Mouse (Mus musculus) skeletal muscle tissue, adult 2 months (tissue): Measurements from ENCODE around the gene Plac1.

ENCODE experiments used
- DNase-seq: peaks from one replicate; pipeline ENCODE4 v3.0.0-alpha.2; 2012; ENCODE audit warnings: low read depth, low spot score

The Plac1 gene

DNA sequence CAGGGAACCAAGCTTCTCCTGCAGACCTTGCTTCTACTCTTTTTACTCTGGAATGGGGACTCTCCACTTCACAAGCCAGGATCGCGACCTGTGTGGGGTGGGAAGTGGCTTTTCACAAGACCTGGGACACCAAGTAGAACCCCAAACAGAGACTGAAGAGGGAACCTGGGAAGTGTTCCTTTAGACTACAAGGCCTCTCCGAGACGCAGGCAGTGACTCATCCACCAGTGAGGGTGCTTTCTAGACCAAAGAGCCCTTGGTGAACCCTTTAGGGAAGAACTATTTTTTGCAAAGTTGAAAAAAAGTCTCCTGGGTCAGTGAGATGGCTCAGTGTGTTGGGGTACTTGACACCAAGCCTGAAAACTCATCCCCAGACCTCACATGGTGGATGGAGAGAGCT, 129.8 kb downstream of the Plac1 start:
- DNase-seq = no peak

DNA sequence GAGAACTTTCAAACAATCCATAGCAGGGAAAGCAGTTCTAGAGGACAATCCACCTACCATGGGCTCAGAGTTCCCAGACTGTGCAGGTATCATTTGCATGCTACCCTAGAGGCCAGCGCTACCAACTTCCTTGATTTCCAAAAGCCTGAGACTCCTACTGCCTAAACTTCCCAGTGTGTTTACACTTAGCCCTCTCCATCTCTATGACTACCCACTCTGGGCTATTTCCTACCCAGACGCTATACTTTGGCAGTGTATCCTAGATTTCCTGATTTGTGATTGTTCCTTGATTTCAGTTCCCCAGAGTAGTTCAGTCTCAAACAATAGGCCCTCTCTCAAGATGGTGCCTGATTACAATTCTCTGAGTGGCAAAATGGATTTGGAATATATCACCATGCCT, 132.8 kb downstream of the Plac1 start:
- no peak for DNase-seq

DNA sequence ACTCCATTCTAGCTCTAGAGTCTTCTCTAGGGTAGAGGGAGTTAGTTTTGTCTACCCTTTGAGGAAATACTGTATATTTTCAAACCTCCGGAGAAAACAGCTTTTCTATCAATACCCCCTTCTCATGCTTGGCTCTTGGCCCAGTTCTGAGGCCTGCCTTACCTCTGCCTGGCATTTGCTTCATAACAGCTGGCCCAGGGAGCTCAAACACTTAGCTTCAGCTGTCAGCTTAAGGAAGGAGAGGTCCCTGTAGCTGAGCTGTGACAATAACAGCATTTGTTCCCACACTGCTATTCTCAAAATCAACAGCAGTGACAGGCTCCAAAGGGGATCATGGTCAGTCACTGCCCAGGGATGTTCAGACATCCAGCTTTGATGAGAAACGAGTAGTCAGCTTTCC, 138.7 kb downstream of the Plac1 start:
- DNase-seq = no peak

DNA sequence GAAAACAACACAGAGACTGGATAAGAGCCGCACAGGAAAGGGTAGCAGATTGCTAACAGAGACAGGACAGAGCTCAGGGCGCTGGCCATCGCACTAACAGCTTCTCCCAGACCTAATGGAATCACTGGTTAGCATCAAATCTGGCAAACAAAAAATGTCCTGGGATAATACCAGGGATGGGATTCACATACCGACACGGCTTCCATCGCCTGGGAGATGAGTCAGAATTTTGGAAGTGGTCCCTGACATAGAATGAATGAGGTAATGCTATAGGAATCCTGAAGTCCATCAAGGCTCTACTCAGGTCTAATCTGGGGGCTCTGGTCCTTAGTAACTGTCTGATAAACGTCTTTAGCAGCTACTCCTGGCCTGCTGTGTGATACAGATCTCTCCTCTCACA, 140.0 kb downstream of the Plac1 start:
- no peak for DNase-seq

DNA sequence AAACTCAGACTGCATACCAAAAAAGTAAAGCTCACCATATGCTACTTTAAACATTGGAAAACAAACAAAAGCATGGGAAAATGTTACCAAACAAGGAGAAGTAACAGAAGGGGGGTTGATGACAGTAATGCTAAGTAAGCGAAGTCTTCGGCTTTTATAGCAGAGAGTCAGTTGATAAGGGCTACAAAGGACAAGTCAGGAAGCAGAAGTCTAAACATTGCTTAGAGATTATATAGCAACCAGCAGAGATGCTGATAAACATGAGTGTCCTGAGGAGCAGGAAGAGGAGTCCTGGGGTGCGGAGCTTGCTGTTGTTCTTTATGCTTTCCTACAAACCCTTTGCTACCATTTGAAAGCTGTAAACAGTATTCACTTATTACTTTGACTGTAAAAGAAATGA, 140.6 kb downstream of the Plac1 start:
- no peak for DNase-seq

DNA sequence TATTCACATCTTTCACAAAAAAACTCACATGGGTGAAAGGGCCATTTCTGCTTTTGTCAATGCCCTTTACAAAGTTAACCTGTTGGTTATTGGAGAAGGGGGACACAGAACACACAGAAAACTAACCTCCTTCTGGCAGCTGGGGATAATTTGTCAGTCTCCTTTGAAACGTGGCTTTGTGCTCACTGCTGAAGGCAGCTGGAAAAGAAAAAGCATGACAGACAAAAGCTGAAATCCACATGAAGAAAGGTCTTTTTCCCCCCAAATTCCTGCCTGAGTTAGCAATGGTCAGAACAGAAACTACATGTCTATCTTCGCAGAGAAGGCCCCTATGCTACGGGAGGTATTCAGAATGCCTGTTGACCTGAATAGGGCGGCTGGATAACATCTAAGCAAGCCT, 141.6 kb downstream of the Plac1 start:
- DNase-seq = no peak

DNA sequence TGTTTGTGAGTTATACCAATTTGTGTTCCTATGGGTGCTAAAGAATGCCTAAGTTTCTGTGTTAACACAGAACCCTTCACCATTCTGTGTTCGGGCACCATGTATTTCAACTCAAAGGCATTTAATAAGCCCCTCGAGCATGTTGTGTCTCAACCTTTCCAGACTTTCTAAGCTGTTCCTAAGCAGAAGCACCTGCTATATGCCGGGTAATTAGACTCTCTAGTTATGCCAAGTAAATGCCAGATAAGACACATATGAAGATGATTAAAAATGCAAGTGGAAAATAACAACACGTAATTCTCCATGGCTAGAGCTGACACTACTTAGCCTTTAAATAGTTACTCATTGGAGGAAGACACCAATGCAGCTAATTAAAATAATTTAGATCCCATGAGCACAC, 142.1 kb downstream of the Plac1 start:
- DNase-seq = no peak

DNA sequence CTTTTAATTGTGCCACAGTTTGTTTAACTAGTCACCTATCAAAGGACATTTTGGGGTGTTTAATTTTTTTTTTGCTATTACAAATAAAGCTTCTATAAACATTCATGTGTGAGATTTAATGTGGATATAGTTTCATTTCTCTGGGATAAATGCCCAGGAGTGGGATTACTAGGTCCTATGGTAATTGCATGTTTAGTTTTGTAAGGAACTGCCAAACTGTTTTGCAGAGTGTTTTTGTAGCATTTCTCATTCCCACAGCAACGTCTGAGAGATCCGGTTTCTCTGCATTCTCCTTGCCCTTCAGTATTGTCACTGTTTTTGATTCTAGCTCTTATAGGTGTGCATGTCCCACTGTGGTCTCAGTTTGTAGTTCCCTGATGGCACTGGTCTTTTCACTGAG, 146.5 kb downstream of the Plac1 start:
- no peak for DNase-seq

DNA sequence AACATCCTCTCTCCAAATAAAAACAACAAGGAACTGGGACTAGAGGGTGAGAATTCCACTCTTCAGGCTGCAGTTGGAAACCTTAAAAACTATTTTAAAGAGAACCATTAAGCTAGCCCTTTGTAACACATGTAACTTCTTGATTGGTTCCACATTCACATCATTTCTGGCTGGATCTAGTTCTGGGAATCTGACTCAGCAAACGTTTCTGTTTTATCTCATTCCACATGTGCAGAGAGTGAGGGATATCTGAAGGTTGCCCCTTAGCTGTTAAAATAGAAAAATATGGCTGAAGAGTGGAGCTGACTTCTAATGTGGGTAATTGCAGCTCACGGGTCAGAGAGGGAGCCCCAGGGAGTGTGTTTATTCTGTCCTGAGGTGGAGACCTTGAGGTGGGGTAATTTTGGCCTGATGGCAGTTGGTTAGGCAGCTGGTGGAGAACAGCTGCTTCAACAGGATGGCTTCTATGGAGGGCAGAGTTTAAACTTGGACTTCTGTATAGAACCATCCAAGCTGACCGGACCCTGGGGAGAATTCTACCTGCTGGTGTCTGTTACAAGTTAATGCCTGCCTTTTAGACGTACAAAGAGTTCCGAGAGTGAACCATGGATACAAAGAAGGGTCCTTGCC, 151.1 kb downstream of the Plac1 start:
- no peak for DNase-seq

DNA sequence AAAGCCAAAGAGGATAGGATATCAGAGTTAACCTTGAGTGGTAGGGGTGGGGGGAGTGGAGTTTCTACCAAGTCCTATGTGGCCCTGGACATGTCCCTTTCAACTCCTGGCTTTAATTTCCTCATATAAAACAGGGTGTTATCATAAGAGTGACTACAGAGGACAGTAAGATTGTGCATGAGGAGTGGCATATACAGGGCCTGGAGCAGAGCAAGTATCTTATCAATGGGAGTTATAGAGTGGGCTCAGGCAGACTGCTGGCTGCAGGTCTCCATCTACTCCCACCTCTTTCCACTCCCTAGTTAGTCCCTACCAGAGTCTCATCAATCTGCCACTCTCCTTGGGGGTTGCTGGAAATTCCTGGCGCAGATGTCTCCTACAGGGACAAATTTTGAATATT, 152.7 kb downstream of the Plac1 start:
- DNase-seq = no peak

DNA sequence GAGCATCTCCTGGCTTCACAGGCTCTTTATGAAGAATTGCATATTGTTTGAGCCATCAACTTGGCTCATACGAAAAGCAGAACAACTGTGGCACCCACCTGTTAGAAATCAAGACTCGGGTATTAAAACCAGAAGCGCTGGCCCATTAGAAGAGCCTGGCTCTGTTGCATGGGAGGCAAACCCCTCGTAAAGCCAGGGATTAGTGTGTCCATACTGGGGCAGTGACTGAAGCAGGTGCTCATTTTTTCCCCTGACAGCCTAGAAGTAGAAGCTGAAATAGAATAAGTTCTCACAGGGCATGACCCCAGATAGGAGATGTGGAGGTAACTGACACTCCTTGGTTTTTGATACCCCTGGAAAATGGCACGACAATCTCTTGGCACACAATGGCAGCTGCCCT, 154.4 kb downstream of the Plac1 start:
- DNase-seq = no peak

DNA sequence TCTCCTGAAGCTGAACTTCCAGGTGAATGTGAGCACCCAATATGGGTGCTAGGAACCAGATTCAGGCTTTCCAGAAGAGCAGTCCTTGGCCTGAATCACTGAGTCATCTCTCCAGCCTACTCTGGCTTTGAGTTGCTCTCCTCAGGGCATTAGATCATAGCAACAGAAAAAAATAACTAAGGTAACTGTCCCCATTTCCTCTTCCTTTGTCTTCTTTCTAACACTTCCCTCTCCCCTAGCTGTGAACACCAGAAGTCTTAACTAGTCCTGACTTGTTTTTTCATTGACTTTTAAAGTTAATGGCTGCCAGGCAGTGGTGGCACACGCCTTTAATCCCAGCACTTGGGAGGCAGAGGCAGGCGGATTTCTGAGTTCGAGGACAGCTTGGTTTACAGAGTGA, 175.5 kb downstream of the Plac1 start:
- no peak for DNase-seq

DNA sequence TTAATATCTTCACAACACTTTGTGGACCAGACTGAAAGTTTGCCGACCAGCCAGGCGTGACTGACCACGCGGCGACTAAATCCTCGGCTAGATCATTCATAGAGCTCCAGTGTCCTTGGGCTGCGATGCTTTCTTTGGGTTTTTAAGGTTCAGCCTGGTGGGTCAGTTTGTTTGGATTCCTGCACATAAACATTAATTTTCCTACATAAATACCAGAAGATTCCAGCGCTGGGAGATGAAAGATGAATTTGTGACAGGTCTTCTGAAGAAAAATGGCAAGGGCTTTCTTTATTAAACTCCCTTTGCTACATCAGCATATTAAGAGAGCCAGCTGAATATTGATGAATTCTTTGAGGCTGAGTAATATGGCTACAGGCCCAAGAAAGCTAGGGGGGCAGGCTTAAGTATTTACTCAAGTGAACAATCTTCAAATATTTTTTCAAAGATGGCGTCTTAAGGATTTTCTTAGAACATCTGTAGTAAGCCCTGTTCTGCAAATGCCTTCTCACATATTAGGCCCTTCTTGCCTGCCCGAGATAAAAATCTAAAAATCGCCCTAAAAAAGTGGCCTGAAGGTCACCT, 180.4 kb downstream of the Plac1 start:
- no peak for DNase-seq

DNA sequence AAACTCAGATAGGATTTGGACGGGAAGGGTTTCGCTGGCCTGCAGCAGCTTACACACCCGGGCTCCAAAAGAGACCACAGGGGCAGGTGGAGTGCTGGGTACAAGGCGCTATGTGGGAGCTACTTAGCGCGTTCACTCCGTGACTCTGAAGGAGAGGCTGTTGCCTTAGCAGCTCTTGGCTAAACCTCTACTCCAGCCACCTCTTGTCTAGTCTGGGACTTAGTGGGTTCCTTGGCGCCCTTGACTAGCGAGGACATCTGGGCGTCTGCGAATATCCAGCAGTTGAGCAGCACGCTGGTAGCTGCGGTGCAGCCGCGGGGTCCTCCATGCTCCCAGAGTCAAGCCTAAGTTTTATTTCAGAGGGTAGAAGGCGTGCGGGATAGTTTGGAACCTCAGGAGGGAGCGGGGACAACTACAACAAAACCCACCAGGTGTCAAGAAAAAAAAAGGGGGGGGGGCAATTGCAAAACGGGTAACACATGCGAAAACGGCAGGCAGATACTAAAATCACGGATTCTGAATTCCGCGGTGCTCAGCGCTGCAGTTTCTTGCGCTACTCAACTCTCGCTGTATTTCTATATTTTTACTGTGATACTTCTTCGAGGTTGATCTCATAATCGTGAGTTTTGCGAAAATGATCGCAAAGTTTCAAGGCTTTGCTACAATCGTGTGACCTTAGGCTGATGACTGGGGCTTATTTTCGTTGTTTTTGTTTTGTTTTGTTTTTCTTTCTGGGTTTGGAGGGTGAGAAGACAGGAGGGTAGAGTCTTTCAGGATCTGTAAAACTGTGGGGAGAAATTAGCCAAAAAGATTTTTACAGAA, 181.2 kb downstream of the Plac1 start:
- no peak for DNase-seq

DNA sequence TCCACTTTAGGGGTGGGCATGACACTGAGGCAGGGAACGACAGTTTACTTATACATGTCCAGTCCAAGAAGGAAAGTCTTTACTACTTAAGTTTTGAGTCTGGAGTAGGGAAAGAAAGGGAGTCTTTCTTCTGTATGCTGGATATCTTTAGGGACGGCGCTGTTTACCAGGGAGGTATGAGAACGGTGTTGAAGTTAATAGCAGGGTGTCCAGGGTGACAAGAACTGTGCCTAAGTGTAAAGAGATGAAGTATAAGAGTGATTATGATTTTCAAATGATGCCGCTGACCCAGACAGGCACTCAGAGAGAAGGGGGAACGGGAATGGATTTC, 182.2 kb downstream of the Plac1 start:
- DNase-seq = no peak

DNA sequence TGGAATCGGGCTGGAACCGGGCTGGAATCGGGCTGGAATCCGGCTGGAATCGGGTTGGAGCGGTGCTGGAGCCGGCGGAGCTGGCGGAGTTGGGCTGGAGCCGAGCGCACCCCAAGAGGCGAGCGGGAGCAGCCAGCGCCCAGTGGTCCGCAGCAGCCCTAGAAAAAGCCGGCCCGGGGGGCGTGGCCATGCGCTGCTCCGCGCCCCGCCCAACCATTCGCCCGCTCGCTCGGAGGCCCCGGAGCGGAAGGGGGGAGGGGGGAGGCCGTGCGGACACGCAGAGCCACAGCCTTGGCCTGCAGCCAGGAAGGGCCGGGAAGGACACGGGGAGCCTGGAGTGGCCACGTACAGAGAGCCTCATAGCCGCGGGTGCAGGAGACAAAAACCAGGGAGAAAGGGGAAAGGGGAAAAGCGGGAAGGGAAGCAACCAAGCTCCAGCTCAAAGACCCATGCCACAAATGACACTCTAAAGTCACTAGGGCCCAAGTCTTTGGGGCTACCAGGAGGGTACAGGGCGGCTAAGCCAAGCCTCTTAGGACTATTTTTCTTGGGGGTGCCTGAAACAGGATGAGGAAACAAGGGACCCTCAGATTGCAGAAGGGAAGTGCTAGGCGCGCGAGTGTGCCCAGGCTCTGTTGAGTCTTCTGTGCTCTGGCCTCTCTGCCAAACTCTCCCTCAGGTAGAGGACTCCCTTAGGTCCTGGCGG, 182.7 kb downstream of the Plac1 start:
- peak; percentile 67 for DNase-seq

DNA sequence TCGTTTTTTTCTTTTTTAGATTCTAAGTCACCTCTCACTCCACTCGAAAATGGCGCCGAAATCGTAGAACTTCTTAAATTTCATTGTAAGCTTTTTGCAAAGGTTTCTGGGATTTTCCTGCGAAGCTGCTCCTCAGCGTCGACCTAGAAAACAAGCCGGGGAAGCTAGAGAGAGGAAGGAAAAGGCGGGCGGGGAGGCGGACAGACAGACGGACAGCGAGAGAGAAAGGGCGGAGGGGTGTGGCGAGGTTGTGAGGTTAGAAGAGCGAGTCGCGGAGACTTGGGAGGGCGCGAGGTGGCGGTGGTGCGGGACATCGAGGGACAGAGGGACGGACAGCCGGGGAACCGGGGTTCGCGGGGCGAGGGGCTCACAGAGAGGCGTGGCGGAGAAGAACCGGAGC, 183.3 kb downstream of the Plac1 start:
- peak; percentile 3 for DNase-seq

DNA sequence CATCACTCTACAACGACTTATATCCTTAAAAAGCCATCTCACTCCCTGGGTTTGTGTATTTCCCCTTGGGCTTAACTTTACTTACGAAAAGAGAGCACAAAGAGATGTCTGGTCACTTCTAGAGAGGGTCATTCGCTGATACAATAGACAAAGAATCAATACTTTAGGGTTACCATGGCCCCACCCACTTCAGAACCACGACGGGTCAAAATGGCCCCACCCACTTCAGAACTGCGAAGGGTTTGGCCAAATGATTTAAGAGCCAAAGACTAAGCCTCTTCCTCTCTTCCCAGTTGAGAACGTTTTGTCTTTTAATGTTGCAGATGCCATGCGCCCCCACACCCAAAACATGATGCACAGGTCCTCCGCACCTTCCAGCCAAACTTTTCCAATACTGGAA, 184.1 kb downstream of the Plac1 start:
- DNase-seq = no peak

DNA sequence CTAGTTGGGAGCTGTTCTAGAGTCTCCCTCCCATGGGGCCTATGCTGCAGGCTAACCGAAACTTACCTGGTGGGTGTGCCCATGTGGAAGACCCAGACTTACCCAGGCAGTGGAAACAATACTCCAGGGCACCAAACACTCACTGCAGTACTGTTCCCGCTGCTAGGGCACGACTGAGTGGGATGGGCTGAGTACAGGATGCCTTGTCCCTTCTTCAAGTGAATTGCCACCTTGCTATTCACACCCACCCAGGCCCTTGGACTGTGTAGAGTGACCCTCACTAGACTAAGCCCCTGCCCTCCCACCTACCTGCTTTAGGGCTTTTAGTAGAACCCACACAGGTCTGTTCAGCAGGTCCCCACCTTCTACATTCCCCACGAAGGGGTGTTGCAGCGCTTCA, 186.0 kb downstream of the Plac1 start:
- no peak for DNase-seq

DNA sequence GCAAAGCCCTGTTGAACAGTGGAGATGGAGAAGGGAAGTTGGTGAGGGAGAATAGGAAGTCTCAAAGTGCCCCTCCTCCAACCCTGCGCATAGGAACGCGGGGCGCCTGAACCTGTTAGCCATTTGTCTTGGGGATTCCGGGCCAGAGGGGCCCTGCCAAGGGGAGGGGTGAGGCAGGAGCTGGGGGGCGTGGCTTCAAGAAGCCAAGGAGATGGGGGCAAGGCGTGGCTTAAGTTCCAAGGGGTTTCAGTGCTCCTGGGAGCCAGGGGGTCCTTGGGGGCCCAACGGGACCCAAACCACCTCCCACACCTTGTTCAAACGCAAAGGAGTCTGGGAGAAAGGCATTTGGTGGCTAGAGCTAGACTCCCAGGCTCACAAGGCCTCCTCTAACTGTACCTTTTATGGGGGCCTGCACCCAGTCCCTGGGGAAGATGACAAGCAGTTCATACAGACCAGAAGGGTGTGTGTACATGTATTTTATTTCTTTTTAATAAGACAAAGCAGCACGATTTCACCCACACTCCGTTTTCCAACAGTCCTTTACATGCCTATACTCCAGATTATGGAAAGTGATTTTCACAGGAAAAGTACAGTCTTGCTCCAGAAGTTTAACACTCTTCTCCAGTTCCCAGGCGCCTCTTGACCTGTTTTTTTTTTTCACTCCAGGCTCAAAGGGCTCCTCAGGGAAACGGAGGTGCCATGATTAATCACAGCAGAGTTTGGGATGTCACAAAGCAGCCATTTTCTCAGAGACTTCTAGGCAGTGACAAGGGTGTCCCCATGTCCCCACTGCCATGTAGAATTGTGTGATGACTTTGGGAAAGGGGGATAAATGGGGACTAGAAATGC, 187.0 kb downstream of the Plac1 start:
- DNase-seq = no peak

DNA sequence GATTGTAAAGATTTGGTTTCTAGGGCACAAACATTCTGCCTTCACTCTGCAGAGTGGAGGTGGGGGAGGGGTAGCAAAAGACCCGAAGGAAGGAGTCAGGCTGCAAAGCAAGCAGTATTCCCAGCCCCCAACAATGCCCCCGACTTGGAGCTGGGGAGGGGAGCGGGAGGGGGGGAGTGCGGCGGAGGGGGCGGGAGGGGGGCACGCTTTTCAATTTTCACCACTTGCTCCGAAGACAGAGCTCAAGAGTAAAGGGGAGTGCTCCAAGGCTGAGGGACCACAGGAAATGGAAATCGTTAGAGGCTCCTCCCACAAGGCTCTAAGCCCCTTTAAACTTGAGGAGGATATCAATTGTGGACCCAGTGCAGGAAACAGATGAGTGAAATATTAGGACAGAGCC, 189.6 kb downstream of the Plac1 start:
- DNase-seq = no peak

DNA sequence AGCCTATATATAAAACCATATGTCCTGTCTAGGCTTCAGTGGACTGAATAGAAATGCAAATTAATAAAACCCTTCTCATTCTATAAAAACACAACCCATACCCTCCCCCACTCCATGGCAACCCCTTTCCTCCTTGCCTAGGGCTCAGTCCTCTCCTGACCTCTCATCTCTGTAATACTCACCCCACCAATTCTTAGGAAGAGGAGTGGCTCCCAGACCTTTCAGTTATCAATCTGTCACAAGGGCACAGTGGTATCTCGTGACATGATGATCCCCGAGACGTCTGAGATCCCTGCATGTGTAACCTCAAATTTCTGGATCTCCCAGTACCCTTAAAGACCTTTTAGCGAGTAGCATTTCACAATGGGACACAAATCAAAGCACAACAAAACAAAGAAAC, 190.7 kb downstream of the Plac1 start:
- DNase-seq = no peak
